9 mouse cellular contexts compared by ENCODE assay signal in genomic region chr7:131054808-131055370, GRCm38 (mm10). TPM values are rescaled to one million over a fixed set of nuclear protein-coding genes. Genes with fewer than 3 reads are reported as not detected.
DNase-seq lines count a peak whose midpoint lies in the region; ATAC-seq and TF ChIP-seq lines count a peak whose summit lies in the region.
"Had no signal": no experiment of that assay in that cellular context is flagged by ENCODE, and none has a peak within 500 bp of the region (broad histone marks: within the 10 kb centered on the region; RNA-seq: fewer than 3 reads in every experiment).

No protein-coding gene starts in this region.

- no peak for ATAC-seq in midbrain, postnatal 0 days (ENCODE audit: low FRiP score)
- no peak for ATAC-seq in midbrain, embryonic 15.5 days (replicated peaks)

- no peak overlapping the region for H3K9ac ChIP-seq in midbrain, postnatal 0 days (replicated peaks; ENCODE audit: low read length, poor library complexity, severe bottlenecking)
- no peak overlapping the region for H3K9ac ChIP-seq in midbrain, embryonic 15.5 days
- H3K9ac ChIP-seq: limb, embryonic 15.5 days had no signal

- no peak for DNase-seq in gastrocnemius, adult 2 months
- DNase-seq in gastrocnemius, postnatal 14 days = no peak
- peak; percentile 36 for DNase-seq in midbrain, postnatal 0 days (ENCODE audit: low spot score)
- DNase-seq in embryo, embryonic 10 days (ENCODE audit: low spot score) = peak; percentile 21
- peak; percentile 3 for DNase-seq in right cerebral cortex, postnatal 4 days
- DNase-seq in spleen, postnatal 4 days (ENCODE audit: low spot score in 2 of 2) = no peak
- no peak for DNase-seq in heart, postnatal 36 days

- TF ChIP-seq CTCF in gastrocnemius, adult 2 months (IDR thresholded peaks at IDR 0.05) = peak; percentile 33; the same call in 1 of the 2 replicates
- peak; percentile 64 for TF ChIP-seq CTCF in midbrain, postnatal 0 days (IDR thresholded peaks at IDR 0.05)

- intact Hi-C loops in gastrocnemius, adult 2 months (cut with DNase I) = no loop called here
- intact Hi-C loops in gastrocnemius, postnatal 14 days (cut with DNase I; ENCODE audit: low total_unique reads) = no loop called here
- intact Hi-C loops in heart, postnatal 36 days (cut with DNase I) = no loop called here

- H3K27ac ChIP-seq in gastrocnemius, adult 2 months = no peak overlapping the region
- H3K27ac ChIP-seq in midbrain, postnatal 0 days (ENCODE audit: low read depth, low read length) = no peak overlapping the region
- H3K27ac ChIP-seq in midbrain, embryonic 15.5 days = no peak overlapping the region
- H3K27ac ChIP-seq: limb, embryonic 15.5 days had no signal

- no peak overlapping the region for H3K4me3 ChIP-seq in gastrocnemius, adult 2 months
- no peak overlapping the region for H3K4me3 ChIP-seq in midbrain, postnatal 0 days (ENCODE audit: low read depth, low read length)
- no peak overlapping the region for H3K4me3 ChIP-seq in midbrain, embryonic 15.5 days
- H3K4me3 ChIP-seq: limb, embryonic 15.5 days had no signal

- H3K36me3 ChIP-seq in midbrain, postnatal 0 days (ENCODE audit: insufficient read depth, low read length) = no peaks in the 10 kb centered on the region
- no peaks in the 10 kb centered on the region for H3K36me3 ChIP-seq in midbrain, embryonic 15.5 days (replicated peaks)
- H3K36me3 ChIP-seq: limb, embryonic 15.5 days had no signal

- H3K4me1 ChIP-seq in midbrain, postnatal 0 days (ENCODE audit: insufficient read depth, low read length) = no peaks in the 10 kb centered on the region
- H3K4me1 ChIP-seq in midbrain, embryonic 15.5 days = no peaks in the 10 kb centered on the region
- H3K4me1 ChIP-seq: limb, embryonic 15.5 days had no signal

- no peaks in the 10 kb centered on the region for H3K9me3 ChIP-seq in midbrain, postnatal 0 days (ENCODE audit: low read length)
- H3K9me3 ChIP-seq in midbrain, embryonic 15.5 days = no peaks in the 10 kb centered on the region
- H3K9me3 ChIP-seq: limb, embryonic 15.5 days had no signal

- no peak overlapping the region for H3K4me2 ChIP-seq in midbrain, postnatal 0 days (ENCODE audit: low read depth, low read length, poor library complexity, severe bottlenecking)
- no peak overlapping the region for H3K4me2 ChIP-seq in midbrain, embryonic 15.5 days
- H3K4me2 ChIP-seq: limb, embryonic 15.5 days had no signal

- H3K27me3 ChIP-seq in midbrain, postnatal 0 days (ENCODE audit: insufficient read depth, low read length) = no peaks in the 10 kb centered on the region
- H3K27me3 ChIP-seq in midbrain, embryonic 15.5 days (replicated peaks) = no peaks in the 10 kb centered on the region
- H3K27me3 ChIP-seq: limb, embryonic 15.5 days had no signal

RNA-seq across cellular contexts. Expression of gene Dmbt1, which starts 23.0 kb away (rescaled TPM):
- not detected for total RNA-seq in gastrocnemius, adult 2 months (2021)
- not detected for total RNA-seq in gastrocnemius, postnatal 14 days (2021)
- total RNA-seq in midbrain, postnatal 0 days (2014; rRNA removed) = 0.05 TPM in 1 of 2 replicates, not detected in the other
- polyA plus RNA-seq in midbrain, postnatal 0 days (2015; fragmentation: Nextera tagmentation; extraction: Ambion mirVana) = 0.14 and 0.16 TPM in 2 replicates
- 0.15 TPM in 1 of 2 replicates, not detected in the other for polyA plus RNA-seq in midbrain, embryonic 15.5 days (2015; fragmentation: Nextera tagmentation; extraction: Ambion mirVana)
- total RNA-seq in heart, postnatal 36 days (2021) = not detected

Comparison
In these comparisons a context has a peak if more than half of its experiments do, and no peak if none do; other contexts are left out.
1. DNase-seq: peak in midbrain, postnatal 0 days (single experiment), embryo, embryonic 10 days (single experiment) and right cerebral cortex, postnatal 4 days (single experiment); none in gastrocnemius, adult 2 months (single experiment), gastrocnemius, postnatal 14 days (single experiment), spleen, postnatal 4 days (0 of 2) and heart, postnatal 36 days (0 of 2).